Mouse (Mus musculus): ENCODE measurements at regions not wholly inside any gene's neighbourhood (a gene's known extent, or its start where the extent isn't known, plus 50 kb on each side); places are given as distances from the start of the nearest gene placed in this dataset.

DNA sequence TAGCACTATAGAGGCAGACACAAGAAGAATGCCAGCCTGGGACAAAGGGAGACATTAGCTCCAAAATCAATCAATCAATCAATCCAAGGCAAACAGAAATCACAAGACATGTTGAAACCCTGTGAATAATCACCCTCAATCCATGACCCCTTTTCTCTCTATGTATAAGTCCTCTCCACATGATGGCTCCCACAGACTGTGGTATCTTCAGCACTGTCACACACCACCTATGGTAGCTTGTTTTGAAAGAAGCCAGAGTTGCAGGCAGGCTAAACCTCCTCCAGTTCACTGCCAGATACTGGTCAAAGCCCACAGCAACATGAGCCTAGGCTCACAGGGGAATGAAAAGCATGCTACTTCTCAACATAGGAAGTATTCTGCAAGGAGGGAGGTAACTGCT, 2475.7 kb upstream of the 5930422O12Rik start:
- no peak for DNase-seq

DNA sequence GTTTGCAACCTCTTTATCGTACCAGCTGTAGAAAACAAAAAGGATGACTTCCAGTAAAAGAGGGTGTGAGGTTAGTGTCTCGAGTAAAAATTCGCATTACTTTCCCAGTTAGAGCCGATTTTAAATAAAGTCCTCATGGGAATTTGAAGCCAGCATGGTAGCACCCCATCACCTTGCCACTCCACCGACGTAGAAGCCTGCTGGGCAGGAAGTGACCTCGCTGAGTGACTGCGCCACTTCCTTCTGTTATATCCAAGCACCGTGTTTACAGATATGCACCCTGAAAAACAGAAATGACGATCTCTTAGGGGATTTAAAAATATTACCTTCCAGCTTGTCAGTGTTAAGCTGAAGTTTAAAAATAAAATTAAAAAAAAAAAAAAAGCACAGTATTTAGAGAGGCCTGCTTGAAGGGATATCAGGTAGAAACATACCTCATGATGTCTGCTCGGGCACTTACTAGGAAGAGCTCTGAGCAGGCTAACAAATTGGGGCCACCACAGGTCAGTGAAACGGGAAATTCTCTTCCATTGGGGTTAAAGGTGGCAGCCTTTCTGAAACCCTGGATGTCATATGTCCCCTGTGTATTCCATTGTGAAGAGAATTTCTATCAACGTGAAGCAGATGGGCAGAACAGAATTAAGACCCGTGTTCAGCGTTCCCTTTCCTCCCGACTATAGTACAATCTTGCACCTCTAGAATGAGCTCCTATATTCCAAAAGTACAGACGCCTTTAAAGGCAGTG, 2468.9 kb upstream of the 5930422O12Rik start:
- no peak for DNase-seq

DNA sequence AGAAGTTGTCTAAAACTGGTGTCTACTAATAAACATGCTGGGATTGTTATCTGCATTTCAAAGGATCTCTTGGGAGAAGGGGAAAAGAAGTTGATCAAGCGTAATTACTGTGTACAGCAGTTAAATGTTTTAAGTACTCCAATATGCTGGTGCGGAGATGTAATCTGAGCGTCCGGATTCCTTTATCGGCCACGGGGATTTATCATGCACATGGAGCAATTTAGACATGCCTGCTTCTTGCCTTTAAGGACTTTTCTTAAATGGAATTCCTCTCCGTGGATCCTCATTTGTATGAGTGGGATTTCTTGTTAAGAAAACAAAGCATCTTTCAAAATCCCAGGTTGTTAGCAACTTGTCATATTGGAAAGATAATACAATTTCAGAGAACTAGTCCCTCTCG, 2468.0 kb upstream of the 5930422O12Rik start:
- no peak for DNase-seq

DNA sequence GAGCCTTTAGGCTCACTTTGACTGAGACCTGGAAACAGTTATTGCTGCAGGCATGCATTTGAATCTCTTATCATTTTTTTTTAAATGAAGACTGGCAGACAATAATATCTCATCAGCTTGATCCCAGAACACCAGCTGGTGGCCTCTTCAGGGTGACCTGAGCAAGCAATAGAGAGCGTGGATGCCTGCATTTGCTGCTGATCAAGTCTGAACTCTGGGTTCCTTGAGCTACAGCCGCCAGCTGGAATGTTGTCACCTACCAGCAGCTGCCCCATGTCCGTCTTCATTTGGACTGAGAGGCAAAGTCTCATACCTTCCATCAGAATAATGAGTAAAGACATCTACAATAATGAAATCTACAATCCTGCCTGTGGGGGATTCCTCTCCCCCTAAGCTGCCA, 2466.3 kb upstream of the 5930422O12Rik start:
- DNase-seq = no peak

DNA sequence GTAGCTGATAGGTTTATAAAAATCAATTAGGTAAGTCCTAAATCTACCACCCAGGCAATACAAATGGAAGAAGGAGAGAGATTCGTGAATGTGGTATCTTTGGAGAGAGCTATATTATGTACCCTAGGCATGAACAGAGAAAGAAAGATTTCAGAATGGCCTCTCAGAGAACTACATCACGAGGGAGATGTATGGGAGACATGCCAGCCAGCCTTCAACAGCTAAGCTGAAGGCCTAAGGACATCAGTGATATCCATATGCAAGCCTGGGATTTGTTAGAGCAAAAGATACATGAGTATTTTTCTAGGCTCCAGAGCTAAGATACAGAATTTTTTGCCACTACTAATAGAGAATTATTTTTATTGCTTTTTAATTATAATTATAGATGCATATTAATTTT, 2445.7 kb upstream of the 5930422O12Rik start:
- no peak for DNase-seq

DNA sequence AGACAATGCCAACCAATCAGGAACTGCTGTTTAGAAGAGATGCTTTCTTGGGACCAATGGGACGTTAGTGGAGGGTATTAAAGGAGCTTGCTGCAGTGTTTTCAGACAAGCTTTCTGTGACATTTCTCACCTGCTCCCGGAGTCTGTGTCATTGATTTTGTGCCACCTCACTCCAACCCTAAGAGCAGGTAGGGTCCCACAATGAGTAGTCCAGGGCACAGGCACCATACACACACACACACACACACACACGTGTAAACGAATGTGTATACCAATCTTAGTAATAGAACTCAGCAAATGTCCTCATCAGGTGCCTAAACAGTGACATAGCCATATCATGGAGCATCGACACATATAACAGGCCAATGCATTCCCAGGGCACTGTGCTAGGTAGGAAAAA, 2440.5 kb upstream of the 5930422O12Rik start:
- DNase-seq = no peak

DNA sequence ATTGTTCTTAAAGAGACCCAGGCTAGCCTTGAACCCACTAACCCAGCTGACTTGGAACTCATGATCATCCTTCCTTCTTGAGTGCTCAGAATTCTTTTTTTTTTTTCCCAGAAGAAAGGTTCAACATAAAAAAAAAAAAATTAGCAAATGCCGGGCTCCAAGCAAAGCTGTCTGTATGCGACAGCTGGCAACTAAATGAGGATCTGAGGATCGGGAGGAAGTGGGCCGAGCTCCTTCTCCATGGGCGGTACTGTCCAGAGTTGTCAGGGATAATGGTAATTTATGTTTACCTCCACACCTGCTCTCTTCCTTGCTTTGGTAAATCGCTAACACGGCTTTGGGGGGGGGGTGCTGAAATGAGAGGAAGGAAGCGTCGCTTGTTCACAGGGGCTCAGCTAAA, 2429.9 kb upstream of the 5930422O12Rik start:
- DNase-seq = no peak

DNA sequence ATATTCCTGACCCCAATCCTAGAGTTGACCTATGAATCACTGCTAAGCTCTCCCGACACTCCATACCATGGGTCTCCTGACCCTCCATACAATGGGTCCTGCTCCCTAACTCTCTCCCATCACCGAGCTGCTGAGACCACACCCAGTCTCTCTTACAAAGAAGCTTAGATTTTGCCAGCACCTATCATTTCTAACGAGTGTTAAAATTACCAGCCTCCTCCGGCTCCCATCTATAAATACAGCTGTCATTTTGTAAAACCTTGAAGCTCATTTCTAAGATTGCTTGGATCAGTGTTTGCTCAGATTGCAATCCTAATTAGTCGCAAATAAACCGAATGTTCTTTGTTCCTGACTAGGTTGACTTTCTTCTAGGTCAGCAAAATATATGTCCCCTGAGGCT, 2428.4 kb upstream of the 5930422O12Rik start:
- no peak for DNase-seq

DNA sequence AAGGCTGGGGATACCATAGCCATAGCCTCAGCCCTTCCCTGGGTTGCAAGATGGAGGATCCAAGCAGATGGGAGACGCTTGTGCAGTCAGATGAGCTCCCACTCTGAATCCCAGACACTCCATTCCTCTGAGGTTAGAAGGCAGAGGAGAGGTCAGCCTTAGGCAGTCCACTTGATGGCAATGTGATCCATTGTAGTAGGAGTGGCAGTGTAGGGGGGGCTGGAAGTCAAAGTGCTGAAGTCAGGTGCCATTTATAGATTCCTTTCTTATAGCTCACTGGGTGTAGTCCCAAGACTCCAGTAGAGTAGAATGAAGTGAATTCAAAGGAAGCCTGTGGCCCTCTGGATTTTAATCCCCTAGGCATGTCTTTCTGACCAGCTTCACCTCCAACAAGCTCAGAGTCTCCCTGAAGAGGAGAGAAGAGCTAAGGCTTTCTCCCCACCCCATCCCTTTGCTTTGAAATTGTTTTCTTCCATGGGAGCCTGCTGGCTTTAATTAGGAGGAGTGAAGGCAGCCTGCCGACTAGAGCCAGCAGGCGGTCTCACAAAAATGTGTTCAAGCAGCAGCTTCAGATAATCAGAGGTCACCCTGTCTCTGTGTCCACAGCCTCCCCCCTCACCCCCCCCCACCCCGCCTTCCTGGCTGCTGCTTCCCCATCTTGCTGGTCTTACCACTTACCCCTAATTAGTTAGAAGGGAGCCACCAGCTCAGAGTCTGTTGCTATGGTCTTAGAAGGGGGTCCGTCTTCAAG, 2426.4 kb upstream of the 5930422O12Rik start:
- no peak for DNase-seq

DNA sequence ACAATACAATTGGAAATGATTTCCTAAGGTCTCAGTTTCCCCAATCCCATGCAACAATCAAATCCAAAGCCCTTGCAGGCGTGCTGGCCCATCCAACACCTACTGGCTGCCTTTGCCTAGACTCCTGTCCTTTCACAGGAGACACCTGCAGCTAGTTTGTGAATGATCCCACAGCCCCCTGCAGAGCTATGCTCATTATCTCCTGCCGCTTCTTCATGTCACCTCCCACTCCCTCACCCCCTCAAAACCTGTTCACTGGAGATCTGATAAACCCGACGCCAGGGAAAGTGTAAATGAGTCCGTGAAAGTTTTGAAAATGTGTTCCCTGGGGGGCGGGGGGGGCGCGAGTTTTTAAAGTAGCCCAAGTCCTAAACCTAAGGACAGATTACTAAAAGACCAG, 2420.2 kb upstream of the 5930422O12Rik start:
- DNase-seq = no peak

DNA sequence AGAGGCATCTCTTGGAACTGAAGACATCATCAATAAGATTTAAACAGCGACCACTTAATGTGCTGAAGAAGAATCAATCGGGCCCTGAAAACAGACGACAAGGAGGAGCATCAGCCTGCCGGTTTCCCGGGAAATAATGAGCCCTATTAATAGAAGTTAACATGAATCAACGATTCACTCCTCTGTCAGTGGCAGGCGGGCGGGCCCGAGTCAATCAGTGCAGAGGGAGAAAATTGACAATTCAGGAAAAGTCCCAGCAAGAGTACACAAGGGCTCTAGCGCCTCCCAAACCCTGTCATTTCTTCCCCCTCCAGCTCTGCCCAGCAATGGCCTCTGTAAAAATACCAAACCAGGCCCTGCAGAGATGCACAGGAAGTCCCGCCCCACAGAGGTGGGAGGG, 2416.4 kb upstream of the 5930422O12Rik start:
- no peak for DNase-seq

DNA sequence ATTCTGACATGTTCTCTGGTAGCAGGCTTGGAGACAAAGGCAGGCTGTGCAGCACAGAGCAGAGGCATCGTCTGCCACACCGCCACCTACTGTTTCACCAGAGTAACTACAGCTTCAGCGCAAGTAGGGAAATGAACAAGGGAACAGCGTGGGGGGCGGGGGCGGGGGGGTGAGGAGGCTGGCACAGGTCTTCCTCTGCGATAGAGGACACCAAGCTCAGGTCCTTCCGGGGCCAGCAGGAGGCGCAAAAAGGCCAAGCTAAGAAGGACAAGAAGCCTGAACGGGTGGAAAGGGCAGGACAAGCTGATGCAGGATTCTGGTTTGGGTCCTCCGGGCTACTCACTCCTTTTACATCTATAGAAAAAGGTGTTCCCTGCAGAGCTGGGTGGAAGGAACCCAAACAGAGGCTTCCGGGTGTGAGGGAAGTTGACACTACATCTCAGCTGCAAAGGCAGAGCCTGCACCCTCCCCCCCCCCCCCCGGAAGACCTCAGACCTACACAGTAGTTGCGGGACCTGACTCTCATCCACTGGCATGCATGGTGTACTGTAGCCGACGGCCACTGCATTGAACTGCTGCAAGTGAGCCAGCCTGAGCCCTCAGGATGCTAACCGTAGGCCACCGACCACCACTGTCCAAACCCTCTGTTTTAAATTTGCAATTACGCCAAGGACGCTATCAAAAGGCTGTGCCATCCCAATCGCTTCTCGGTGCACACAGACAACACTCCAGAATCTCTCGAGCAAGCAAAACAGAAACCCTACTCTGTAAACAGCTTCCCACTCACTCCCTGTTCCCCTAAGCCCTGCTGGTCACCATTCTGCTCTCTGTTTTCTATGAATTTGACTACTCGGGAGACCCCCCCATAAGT, 2396.6 kb upstream of the 5930422O12Rik start:
- DNase-seq = peak; percentile 77

DNA sequence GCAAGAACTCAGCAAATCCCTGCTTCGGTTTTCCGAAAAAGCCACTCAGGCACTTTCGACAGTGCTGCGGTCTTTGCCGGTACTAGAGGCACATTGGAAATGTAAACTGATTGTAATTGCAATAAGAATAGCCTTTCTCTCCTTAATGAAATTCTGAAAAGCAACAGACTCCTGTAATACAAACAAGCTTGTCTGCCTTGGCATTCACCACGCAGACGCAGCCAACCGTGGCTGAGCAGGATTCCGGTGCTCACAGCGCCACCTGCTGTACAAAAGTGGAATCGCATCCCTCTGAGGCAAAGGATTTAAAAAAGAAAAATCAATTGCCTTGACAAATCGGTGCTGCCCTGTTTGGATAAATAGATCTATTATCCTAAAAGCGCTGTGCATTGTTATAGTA, 2395.2 kb upstream of the 5930422O12Rik start:
- DNase-seq = peak; percentile 92

DNA sequence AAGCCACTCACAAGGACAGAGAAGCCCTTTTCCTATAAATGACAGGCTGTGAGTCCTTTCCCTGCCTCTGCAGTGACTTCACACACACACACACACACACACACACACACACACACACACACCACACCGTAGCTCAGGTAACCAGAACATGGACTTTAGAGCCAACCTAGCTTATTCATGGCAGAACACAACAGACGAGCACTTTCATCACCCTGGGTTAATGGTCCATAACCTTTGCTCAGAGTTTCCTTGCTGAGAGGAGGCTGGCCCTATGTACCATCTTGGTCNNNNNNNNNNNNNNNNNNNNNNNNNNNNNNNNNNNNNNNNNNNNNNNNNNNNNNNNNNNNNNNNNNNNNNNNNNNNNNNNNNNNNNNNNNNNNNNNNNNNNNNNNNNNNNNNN, 2391.6 kb upstream of the 5930422O12Rik start:
- DNase-seq = no peak
